Mouse (Mus musculus): ENCODE measurements around the gene Cdkn1a.
"Not testable (repeated sequence)": the region's sequence is repeated elsewhere in the genome, so short reads cannot be mapped to it uniquely, and the experiment has no call there.

Gene Cdkn1a

DNA sequence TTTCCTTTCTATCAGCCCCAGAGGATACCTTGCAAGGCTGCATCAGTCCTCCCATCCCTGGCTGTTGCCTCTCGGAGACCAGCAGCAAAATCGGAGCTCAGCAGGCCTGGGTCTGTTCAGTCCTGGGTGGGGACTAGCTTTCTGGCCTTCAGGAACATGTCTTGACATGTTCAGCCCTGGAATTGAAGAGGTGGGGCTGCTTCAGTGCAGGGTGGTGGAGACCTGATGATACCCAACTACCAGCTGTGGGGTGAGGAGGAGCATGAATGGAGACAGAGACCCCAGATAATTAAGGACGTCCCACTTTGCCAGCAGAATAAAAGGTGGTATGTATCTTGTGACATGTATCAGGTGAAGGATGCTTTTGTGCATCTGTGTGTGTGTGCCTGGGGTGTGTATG lies at the start of gene Cdkn1a:
Gene Cdkn1a (plus strand): TSS at position 201 of the 400 bp plus-strand sequence.
- DNase-seq (ENCODE audit: low spot score) = no peak

DNA sequence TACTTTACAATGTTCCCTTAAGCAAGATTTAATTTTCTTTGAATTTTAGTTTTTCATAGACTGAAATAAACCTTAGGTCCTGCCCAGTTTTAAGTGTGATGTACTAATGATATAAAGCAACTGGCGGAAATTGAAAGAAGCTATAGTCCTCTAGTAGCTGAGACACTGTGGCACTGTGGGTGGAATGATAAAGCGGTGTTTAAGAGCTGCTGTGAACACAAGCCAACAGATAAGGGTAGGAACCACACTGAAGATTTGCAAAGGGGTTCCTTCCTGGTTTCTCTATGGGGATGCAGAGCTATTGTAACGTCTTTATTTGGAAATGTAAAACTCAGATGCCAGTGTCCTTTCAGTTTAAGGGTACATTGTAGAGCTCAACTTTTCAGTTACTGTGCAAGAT lies 49.1 kb upstream of the Cdkn1a start:
- not testable (repeated sequence) for DNase-seq (ENCODE audit: low spot score)

- DNase-seq (ENCODE audit: low spot score) = no peak
Measured at GRCm38 (mm10) chr17:29042569-29042968, 48.2 kb upstream of the Cdkn1a start.

DNA sequence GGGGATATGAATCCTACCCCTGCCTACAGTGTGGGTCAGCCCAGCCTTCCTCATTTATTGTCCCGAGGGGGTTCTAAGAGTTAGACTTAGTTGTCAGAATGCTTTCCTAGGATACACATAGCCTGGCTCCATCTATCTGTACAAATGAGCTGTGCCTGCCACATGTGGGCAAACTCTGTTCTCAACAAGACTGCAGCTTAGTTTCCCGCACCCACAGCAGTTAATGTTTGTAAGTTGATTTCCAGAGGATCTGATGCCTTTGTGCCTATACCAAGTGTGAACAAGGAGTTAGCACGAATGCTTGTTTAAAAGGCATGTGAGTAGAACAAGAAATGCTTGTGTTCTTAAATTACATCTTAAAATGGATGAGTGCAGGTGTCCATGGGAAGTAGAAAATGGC lies 47.2 kb upstream of the Cdkn1a start:
- no peak for DNase-seq (ENCODE audit: low spot score)

GRCm38 (mm10) chr17:29044146-29044924 lies 46.4 kb upstream of the Cdkn1a start:
- no peak for DNase-seq (ENCODE audit: low spot score)

GRCm38 (mm10) chr17:29044925-29045319 lies 45.9 kb upstream of the Cdkn1a start:
- DNase-seq (ENCODE audit: low spot score) = no peak

DNA sequence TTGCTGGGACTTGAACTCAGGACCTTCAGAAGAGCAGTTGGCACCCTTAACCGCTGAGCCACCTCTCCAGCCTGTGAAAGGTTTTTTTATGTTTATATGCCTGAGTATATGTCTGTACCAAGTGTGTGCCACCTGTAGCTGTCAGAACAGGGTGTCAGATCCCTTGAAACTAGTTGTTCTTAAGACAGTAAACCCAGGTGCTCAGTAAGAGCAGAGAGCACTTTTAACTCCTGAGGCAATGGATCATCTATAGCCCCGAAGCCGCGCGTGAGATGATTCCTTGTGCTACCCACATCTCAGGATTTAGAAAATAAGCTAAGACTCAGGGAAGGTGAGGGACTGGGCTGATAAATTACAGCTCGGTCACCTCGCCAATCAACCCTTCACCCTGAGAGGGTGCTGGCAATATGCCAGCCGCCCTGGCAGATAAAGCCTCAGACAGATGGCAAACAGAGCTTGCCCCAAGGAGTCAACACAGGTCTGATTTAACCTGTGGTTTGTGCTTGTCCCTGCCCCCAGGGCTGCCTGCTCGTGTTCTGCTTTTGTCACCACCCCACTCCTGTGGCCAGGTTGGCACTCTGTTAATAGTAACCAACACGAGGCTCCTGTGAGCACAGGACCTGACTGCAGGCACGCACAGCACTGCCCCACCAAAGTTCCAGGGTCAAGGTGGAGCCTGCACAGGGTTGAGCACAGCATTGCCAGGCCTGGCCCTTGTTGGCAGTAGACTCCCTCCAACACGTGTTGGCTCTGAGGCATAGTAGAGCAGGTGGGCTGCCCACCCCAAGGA lies 44.8 kb upstream of the Cdkn1a start:
- DNase-seq (ENCODE audit: low spot score) = no peak

GRCm38 (mm10) chr17:29046863-29047262 lies 43.9 kb upstream of the Cdkn1a start:
- no peak for DNase-seq (ENCODE audit: low spot score)

GRCm38 (mm10) chr17:29047697-29048514 lies 42.9 kb upstream of the Cdkn1a start:
- no peak for DNase-seq (ENCODE audit: low spot score)

DNA sequence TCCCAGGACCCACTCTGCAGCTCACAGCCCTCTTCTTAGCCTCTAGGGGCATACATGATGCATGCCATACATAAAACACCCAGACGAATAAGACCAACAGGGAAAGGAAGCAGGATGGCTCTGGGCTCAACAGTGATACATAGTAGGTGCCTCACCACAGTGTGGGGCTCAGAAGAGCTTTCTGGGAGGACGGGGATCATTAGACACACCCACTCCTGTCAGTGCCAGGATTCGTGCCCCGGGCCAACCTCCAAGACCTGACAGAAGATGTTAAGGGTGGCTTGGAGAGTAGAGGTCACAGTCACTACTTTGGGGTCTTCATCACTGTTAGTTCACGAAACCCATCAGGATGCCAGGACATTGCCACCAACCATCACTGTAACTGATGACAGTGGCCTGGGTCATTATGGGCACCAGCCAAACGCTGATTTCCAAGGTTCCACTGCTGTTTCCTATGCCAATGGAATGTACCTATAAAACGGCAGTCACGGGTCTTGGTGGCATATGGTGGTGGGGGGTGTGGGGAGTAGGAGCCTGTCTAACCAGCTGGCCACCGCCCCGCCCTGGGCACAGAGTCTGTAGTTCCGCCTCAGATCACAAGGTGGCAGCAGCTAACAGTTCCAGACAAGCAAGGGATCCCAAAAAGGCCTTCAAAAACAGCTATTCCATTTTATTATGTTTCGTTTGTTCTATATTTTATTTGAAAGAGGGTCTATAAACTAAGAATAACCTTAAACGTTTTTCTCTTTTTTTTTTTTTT lies 41.8 kb upstream of the Cdkn1a start:
- DNase-seq (ENCODE audit: low spot score) = peak; percentile 41

- DNase-seq (ENCODE audit: low spot score) = no peak
Measured at GRCm38 (mm10) chr17:29049508-29049889, 41.3 kb upstream of the Cdkn1a start.

GRCm38 (mm10) chr17:29049923-29050322 lies 40.9 kb upstream of the Cdkn1a start:
- DNase-seq (ENCODE audit: low spot score) = no peak

GRCm38 (mm10) chr17:29050791-29051190 lies 40.0 kb upstream of the Cdkn1a start:
- no peak for DNase-seq (ENCODE audit: low spot score)

DNA sequence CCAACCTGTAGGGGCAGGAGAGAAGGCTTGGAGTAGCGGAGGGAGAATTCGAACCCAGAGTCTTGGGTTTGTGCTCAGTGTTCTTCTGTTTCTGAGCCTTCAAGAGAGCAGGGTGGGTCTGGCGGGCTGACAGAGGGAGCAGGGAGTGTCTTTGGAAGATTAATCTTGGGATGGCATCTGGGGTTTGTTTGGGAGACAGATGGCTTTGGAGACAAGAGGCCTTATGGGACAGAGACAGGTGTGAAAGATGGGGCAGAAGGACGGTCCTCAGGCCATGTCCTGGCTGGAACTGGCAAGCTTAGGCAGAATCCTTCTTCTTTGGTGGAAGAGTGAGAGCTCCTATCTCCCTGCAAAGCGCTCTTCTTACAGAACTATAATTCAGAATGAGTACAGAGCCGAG lies 37.7 kb upstream of the Cdkn1a start:
- no peak for DNase-seq (ENCODE audit: low spot score)

DNA sequence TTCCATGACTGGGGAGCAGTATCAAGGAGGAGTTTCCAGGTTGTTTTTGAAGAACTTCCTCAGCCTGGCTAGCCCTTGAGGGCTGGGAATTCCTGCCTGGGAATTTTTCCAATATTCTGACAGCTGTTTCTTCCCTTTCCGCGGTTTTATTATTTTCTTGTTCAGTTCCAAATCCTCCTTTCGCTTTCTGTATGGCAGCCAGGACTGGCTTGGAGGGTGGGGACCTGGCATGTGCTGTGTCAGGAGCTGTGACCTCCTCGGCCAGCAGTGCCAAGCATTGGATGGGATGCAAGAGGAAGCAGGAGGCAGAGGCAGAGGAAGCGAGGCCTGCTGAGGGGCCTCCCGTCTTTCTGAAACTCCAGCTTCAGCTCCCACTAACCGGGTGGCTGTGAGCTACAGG lies 36.9 kb upstream of the Cdkn1a start:
- DNase-seq (ENCODE audit: low spot score) = no peak

DNA sequence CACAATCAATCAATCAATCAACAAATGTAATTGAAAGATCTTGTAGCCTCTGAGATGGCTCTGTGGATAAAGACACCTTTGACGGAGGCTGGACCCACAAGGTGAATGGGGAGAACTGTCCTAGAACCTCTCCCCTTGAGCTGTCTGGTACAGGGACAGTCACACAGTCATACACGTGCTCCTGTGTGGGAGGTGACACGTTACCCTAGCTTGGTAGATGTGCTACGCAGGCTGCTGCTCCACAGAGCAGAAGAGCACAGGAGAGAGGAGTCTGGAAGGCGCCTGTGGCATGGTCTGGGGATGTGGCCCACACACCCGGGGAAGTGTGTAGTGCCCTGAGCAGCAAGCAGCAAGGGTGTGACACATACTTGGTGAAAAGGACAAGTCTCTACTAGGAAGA lies 36.3 kb upstream of the Cdkn1a start:
- DNase-seq (ENCODE audit: low spot score) = no peak

DNA sequence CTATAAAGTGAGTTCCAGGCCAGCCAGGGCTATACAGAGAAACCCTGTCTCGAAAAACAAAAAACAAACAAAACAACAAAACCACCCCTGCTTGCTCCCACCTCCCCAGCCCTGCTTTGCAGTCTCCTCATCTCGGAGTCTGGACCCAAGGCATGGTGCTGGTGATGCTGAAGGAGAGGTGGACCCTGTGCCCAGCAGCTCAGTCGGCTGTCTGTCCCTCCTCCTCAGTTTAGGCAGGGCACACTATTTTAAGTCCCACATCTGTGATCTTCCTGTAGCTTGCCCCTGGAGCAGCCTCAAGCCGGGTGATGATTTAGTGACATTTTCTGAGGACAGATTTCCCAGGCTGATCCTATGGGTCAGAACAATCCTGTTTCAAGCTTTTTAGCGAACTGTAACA lies 35.2 kb upstream of the Cdkn1a start:
- DNase-seq (ENCODE audit: low spot score) = no peak

DNA sequence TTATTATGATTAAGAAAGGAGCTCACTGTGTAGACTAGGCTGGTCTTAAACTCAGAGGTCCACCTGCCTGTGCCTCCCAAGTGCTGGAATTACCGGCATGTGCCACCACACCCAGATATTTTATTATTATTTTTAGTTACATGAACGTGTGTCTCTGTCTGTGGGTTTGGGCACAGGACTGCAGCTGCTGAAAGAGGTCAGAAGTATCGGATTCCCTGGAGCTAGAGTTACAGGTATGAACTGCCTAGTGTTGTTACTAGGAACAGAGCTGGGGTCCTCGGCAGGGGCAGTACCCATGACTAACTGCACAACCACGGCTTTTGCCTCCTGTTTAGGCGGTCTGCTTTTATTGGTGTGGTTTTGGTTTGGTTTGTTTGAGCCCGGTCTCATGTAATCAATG lies 34.6 kb upstream of the Cdkn1a start:
- no peak for DNase-seq (ENCODE audit: low spot score)

GRCm38 (mm10) chr17:29056699-29057151 lies 34.1 kb upstream of the Cdkn1a start:
- DNase-seq (ENCODE audit: low spot score) = no peak

DNA sequence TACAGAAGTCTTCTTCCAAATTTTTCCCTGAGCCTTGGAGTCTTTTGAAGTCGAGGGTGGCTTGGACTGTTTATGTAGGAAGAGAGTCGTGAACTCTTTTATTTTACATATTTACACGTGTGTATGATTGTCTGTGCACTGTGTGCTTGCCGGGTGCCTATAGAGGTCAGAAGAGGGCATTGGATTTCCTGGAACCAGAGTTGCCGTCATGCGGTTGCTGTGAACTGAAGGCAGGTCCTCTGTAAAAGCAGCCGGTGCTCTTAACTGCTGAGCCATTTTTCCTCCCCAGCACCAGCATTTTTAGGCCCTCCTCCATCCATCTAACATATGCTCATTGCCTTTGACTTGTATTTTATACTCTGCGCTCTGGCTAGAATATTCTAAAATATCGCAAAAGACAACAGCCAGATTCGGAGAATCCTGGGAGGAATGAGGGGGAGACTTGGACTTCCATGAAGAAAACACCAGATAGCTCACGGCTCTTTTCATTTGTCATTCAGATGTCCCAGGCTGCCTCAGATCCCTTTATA lies 33.4 kb upstream of the Cdkn1a start:
- DNase-seq (ENCODE audit: low spot score) = no peak

DNA sequence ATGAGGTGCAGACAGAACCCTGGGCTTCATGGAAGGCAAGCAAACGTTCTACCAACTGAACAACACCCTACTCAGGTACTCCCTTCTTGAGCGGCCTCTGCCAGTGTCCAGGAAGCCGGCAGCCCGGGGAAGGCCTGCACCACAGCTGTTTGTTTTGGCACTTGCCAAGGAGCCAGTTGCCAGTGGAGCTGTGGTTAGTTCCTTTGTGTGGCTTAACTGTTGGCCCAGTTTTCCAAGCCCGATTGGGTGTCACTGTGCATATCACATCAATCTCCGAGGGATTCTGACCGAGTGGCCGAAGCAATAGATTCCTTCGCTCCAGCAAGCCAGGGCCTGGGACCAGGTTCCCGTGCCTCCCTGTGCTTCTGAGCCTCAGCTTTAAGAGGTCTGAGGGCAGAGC lies 32.8 kb upstream of the Cdkn1a start:
- no peak for DNase-seq (ENCODE audit: low spot score)

GRCm38 (mm10) chr17:29058487-29058886 lies 32.3 kb upstream of the Cdkn1a start:
- no peak for DNase-seq (ENCODE audit: low spot score)

Measured in urinary bladder, postnatal 10 days (tissue).